Mouse (Mus musculus): ENCODE measurements around the gene Icam5. TPM values are rescaled to one million over a fixed set of nuclear protein-coding genes. Genes with fewer than 3 reads are reported as not detected.

The Icam5 gene
- 0.19 TPM in 1 of 2 replicates, not detected in the other for polyA plus RNA-seq (2014; fragmentation: Nextera tagmentation; extraction: Ambion mirVana)

GRCm38 (mm10) chr9:21031896-21032351, at the start of gene Icam5:
TSS of gene Icam5 (plus strand) at chr9:21032073.
- no peaks in the 10 kb centered on the region for H3K36me3 ChIP-seq (ENCODE audit: control insufficient read depth, insufficient read depth, low read length)
- peaks cover 79% of the 10 kb centered on the region for H3K27me3 ChIP-seq (replicated peaks; ENCODE audit: control insufficient read depth, insufficient read depth, low read length)
- WGBS: under 1% methylated on average over 28 of the region's 35 CpGs
- peak within 1 kb of the TSS; percentile 53 for H3K9ac ChIP-seq (ENCODE audit: low read depth, low read length)
- no peak within 1 kb of the TSS for H3K27ac ChIP-seq (replicated peaks; ENCODE audit: low read depth, low read length)
- peaks cover 38% of the 10 kb centered on the region for H3K4me1 ChIP-seq (ENCODE audit: control insufficient read depth, insufficient read depth, low read length)
- no peaks in the 10 kb centered on the region for H3K9me3 ChIP-seq (ENCODE audit: control insufficient read depth, low read length)
- peak within 1 kb of the TSS; percentile 73 for H3K4me2 ChIP-seq (ENCODE audit: low read depth, low read length)
- no peak for DNase-seq (ENCODE audit: low spot score)
- ATAC-seq (ENCODE audit: low read depth): no peak
- H3K4me3 ChIP-seq (ENCODE audit: low read depth, low read length): peak within 1 kb of the TSS; percentile 52

GRCm38 (mm10) chr9:20982171-20982570, 49.7 kb upstream of the Icam5 start:
- no peaks in the 10 kb centered on the region for H3K36me3 ChIP-seq (ENCODE audit: control insufficient read depth, insufficient read depth, low read length)
- no peaks in the 10 kb centered on the region for H3K27me3 ChIP-seq (replicated peaks; ENCODE audit: control insufficient read depth, insufficient read depth, low read length)
- ATAC-seq (ENCODE audit: low read depth) (no peak), DNase-seq (ENCODE audit: low spot score) (no peak)
- H3K4me1 ChIP-seq (ENCODE audit: control insufficient read depth, insufficient read depth, low read length): peaks cover 21% of the 10 kb centered on the region
- H3K9ac ChIP-seq (ENCODE audit: low read depth, low read length): no peak overlapping the region
- no peak overlapping the region for H3K4me2 ChIP-seq (ENCODE audit: low read depth, low read length)
- H3K4me3 ChIP-seq (ENCODE audit: low read depth, low read length): no peak overlapping the region
- 72% methylated on average over 3 of the region's 3 CpGs for WGBS
- H3K27ac ChIP-seq (replicated peaks; ENCODE audit: low read depth, low read length): no peak overlapping the region
- no peaks in the 10 kb centered on the region for H3K9me3 ChIP-seq (ENCODE audit: control insufficient read depth, low read length)

DNA sequence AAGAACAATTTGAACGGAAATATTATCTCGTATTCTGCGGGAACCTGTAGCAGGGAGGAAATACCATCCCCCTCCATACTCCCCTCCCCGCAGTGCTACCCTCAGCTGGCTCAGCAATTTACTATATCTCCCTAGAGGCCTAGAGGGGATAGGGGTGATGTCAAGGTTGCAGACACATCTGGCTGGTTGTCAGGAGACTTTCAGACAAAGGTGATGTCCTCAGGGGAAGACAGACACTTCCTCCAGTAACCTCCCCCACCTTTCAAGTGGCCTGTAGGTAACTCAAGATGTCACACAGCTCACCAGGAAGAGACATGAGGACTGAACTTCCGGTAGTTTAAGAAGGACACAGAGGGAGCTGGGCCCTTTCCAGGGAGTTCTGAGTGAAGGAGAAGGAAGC, 48.7 kb upstream of the Icam5 start:
- no peak for ATAC-seq (ENCODE audit: low read depth)
- no peak overlapping the region for H3K9ac ChIP-seq (ENCODE audit: low read depth, low read length)
- no peaks in the 10 kb centered on the region for H3K36me3 ChIP-seq (ENCODE audit: control insufficient read depth, insufficient read depth, low read length)
- no peak overlapping the region for H3K4me2 ChIP-seq (ENCODE audit: low read depth, low read length)
- DNase-seq (ENCODE audit: low spot score): peak; percentile 16
- no peaks in the 10 kb centered on the region for H3K9me3 ChIP-seq (ENCODE audit: control insufficient read depth, low read length)
- WGBS: 9% methylated on average over 5 of the region's 5 CpGs
- H3K27me3 ChIP-seq (replicated peaks; ENCODE audit: control insufficient read depth, insufficient read depth, low read length): no peaks in the 10 kb centered on the region
- peaks cover 29% of the 10 kb centered on the region for H3K4me1 ChIP-seq (ENCODE audit: control insufficient read depth, insufficient read depth, low read length)
- no peak overlapping the region for H3K27ac ChIP-seq (replicated peaks; ENCODE audit: low read depth, low read length)
- H3K4me3 ChIP-seq (ENCODE audit: low read depth, low read length): no peak overlapping the region

DNA sequence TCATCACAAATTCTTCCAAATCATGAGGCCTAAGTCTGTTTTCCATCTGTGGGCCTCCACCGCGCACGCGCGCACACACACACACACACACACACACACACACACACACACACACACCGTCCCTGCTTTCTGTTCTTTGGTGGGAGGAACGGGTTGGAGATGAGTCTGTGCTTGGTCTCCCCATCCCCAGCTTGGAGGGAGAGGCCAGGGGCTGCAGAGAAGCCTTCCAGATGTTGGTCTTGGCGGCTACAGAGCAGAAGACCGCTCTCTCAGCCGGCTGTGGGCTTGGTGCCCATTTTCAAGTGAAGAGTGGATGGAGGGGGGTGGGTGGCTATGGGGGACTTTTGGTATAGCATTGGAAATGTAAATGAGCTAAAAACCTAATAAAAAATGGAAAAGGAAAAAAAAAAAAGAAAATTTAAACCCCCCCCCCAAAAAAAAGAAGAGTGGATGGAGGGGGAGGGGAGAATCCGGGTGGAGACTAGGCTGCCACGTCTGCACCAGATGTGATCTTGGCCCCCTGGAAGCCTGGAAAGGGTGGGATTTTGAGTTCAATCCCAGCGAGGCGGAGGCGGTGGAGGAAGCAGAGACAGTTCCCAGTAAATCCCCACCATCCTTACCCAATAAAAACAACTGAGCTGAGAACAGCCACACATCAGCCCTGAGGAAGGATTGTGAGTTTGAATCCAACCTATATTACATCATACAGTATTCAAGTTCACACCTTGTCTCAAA, 44.8 kb upstream of the Icam5 start:
- H3K9me3 ChIP-seq (ENCODE audit: control insufficient read depth, low read length): no peaks in the 10 kb centered on the region
- DNase-seq (ENCODE audit: low spot score): peak; percentile 95
- H3K4me2 ChIP-seq (ENCODE audit: low read depth, low read length): peak overlapping the region; percentile 16; the same call in 1 of the 2 replicates
- peak overlapping the region; percentile 89 for H3K27ac ChIP-seq (replicated peaks; ENCODE audit: low read depth, low read length)
- H3K9ac ChIP-seq (ENCODE audit: low read depth, low read length): no peak overlapping the region
- no peaks in the 10 kb centered on the region for H3K27me3 ChIP-seq (replicated peaks; ENCODE audit: control insufficient read depth, insufficient read depth, low read length)
- 36% methylated on average over 15 of the region's 15 CpGs for WGBS
- H3K4me3 ChIP-seq (ENCODE audit: low read depth, low read length): no peak overlapping the region
- no peaks in the 10 kb centered on the region for H3K36me3 ChIP-seq (ENCODE audit: control insufficient read depth, insufficient read depth, low read length)
- peaks cover 37% of the 10 kb centered on the region for H3K4me1 ChIP-seq (ENCODE audit: control insufficient read depth, insufficient read depth, low read length)
- peak; percentile 86 for ATAC-seq (ENCODE audit: low read depth)

GRCm38 (mm10) chr9:20987953-20988352, 43.9 kb upstream of the Icam5 start:
- ATAC-seq (ENCODE audit: low read depth): no peak
- DNase-seq (ENCODE audit: low spot score): no peak
- no peaks in the 10 kb centered on the region for H3K27me3 ChIP-seq (replicated peaks; ENCODE audit: control insufficient read depth, insufficient read depth, low read length)
- no peaks in the 10 kb centered on the region for H3K36me3 ChIP-seq (ENCODE audit: control insufficient read depth, insufficient read depth, low read length)
- no peak overlapping the region for H3K9ac ChIP-seq (ENCODE audit: low read depth, low read length)
- H3K4me3 ChIP-seq (ENCODE audit: low read depth, low read length): no peak overlapping the region
- H3K4me1 ChIP-seq (ENCODE audit: control insufficient read depth, insufficient read depth, low read length): peaks cover 33% of the 10 kb centered on the region
- H3K9me3 ChIP-seq (ENCODE audit: control insufficient read depth, low read length): no peaks in the 10 kb centered on the region
- H3K27ac ChIP-seq (replicated peaks; ENCODE audit: low read depth, low read length): peak overlapping the region; percentile 89
- 25% methylated on average over 7 of the region's 7 CpGs for WGBS
- H3K4me2 ChIP-seq (ENCODE audit: low read depth, low read length): no peak overlapping the region

GRCm38 (mm10) chr9:20990861-20991260, 41.0 kb upstream of the Icam5 start:
- no peak overlapping the region for H3K4me3 ChIP-seq (ENCODE audit: low read depth, low read length)
- H3K9me3 ChIP-seq (ENCODE audit: control insufficient read depth, low read length): no peaks in the 10 kb centered on the region
- peak overlapping the region; percentile 32 for H3K4me2 ChIP-seq (ENCODE audit: low read depth, low read length)
- peak; percentile 92 for DNase-seq (ENCODE audit: low spot score)
- no peaks in the 10 kb centered on the region for H3K36me3 ChIP-seq (ENCODE audit: control insufficient read depth, insufficient read depth, low read length)
- 4% methylated on average over 10 of the region's 10 CpGs for WGBS
- peak; percentile 53; the same call in 1 of the 2 replicates for ATAC-seq (ENCODE audit: low read depth)
- peak overlapping the region; percentile 70; the same call in 1 of the 2 replicates for H3K27ac ChIP-seq (replicated peaks; ENCODE audit: low read depth, low read length)
- H3K4me1 ChIP-seq (ENCODE audit: control insufficient read depth, insufficient read depth, low read length): peaks cover 26% of the 10 kb centered on the region
- H3K27me3 ChIP-seq (replicated peaks; ENCODE audit: control insufficient read depth, insufficient read depth, low read length): no peaks in the 10 kb centered on the region
- peak overlapping the region; percentile 12; the same call in 1 of the 2 replicates for H3K9ac ChIP-seq (ENCODE audit: low read depth, low read length)

GRCm38 (mm10) chr9:20991587-20991986, 40.3 kb upstream of the Icam5 start:
- Histone ChIP-seq H3K4me1 (ENCODE audit: control insufficient read depth, insufficient read depth, low read length) (peaks cover 22% of the 10 kb centered on the region), H3K27me3 (replicated peaks; ENCODE audit: control insufficient read depth, insufficient read depth, low read length) (no peaks in the 10 kb centered on the region), H3K9me3 (ENCODE audit: control insufficient read depth, low read length) (no peaks in the 10 kb centered on the region), H3K4me3 (ENCODE audit: low read depth, low read length) (no peak overlapping the region), H3K27ac (replicated peaks; ENCODE audit: low read depth, low read length) (no peak overlapping the region), H3K4me2 (ENCODE audit: low read depth, low read length) (no peak overlapping the region), H3K9ac (ENCODE audit: low read depth, low read length) (no peak overlapping the region), H3K36me3 (ENCODE audit: control insufficient read depth, insufficient read depth, low read length) (no peaks in the 10 kb centered on the region)
- ATAC-seq (ENCODE audit: low read depth): no peak
- no peak for DNase-seq (ENCODE audit: low spot score)
- 88% methylated on average over 4 of the region's 4 CpGs for WGBS

- no peak overlapping the region; the same call in 1 of the 2 replicates for H3K27ac ChIP-seq (replicated peaks; ENCODE audit: low read depth, low read length)
- no peaks in the 10 kb centered on the region for H3K36me3 ChIP-seq (ENCODE audit: control insufficient read depth, insufficient read depth, low read length)
- no peaks in the 10 kb centered on the region for H3K9me3 ChIP-seq (ENCODE audit: control insufficient read depth, low read length)
- WGBS: 30% methylated on average over 5 of the region's 5 CpGs
- no peak overlapping the region for H3K4me2 ChIP-seq (ENCODE audit: low read depth, low read length)
- no peak overlapping the region for H3K9ac ChIP-seq (ENCODE audit: low read depth, low read length)
- ATAC-seq (ENCODE audit: low read depth): peak; percentile 39; the same call in 1 of the 2 replicates
- H3K4me1 ChIP-seq (ENCODE audit: control insufficient read depth, insufficient read depth, low read length): peaks cover 8% of the 10 kb centered on the region
- peak; percentile 61 for DNase-seq (ENCODE audit: low spot score)
- no peaks in the 10 kb centered on the region for H3K27me3 ChIP-seq (replicated peaks; ENCODE audit: control insufficient read depth, insufficient read depth, low read length)
- H3K4me3 ChIP-seq (ENCODE audit: low read depth, low read length): no peak overlapping the region
Observed at GRCm38 (mm10) chr9:20993165-20993898, 38.5 kb upstream of the Icam5 start.

All from embryonic facial prominence, embryonic 14.5 days (tissue).